Mouse (Mus musculus): ENCODE results near the gene Bap1.

The Bap1 gene

DNA sequence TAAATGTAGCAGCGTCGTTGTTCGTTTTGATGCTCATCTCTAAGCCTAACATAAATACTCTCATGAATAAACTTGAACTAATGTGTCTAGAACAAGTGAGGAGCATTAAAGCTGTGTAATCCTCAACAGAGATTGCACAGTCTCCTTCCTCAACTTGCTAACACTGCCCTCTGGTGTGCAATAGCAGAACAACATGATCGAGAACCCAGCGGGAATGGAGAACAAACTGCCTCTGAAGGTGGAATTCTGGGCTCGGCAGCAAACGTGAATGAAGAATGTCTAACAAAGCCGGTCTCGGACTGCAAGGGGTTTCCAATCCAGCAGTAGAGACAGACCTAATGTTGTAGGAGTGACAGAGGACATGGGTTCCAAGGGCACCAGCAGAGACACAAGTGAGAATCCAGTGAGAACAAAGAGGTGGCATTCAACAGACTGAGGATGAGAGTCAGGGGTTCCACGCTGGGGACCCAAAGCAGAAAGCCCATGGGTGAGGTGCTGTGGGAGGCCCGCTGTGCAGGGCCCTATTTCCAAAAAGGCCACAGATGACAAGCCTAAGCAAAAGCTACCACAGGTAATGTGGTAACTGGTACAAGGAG lies 17.2 kb upstream of the Bap1 start:
- DNase-seq (ENCODE audit: low spot score): peak; percentile 86

GRCm38 (mm10) chr14:31237101-31237882 lies 14.0 kb upstream of the Bap1 start:
- DNase-seq (ENCODE audit: low spot score): no peak

- DNase-seq (ENCODE audit: low spot score): no peak
These were observed 10.7 kb upstream of the Bap1 start for GRCm38 (mm10) chr14:31240528-31240927.

GRCm38 (mm10) chr14:31244777-31245176 lies 6.5 kb upstream of the Bap1 start:
- DNase-seq (ENCODE audit: low spot score): no peak

DNA sequence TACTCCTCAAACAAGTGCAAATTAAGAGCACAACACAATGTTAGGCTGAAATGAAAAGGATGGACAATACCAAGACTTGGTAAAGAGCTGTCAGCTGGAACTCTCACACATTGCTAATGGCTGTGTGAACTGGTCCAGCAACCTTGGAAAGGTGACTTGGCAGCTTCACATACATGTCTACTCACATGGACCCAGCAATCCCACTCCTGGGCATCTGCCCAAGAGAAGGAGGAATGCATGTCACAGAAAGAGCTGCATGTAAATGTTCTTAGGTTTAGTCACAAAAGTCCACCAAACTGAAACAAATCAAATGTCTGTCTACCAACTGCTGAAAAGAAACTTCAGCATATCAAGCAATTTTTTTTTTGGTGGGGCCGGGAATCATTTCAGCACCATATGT lies 5.3 kb upstream of the Bap1 start:
- no peak for DNase-seq (ENCODE audit: low spot score)

GRCm38 (mm10) chr14:31248396-31248795 lies 2.9 kb upstream of the Bap1 start:
- DNase-seq (ENCODE audit: low spot score): no peak

DNA sequence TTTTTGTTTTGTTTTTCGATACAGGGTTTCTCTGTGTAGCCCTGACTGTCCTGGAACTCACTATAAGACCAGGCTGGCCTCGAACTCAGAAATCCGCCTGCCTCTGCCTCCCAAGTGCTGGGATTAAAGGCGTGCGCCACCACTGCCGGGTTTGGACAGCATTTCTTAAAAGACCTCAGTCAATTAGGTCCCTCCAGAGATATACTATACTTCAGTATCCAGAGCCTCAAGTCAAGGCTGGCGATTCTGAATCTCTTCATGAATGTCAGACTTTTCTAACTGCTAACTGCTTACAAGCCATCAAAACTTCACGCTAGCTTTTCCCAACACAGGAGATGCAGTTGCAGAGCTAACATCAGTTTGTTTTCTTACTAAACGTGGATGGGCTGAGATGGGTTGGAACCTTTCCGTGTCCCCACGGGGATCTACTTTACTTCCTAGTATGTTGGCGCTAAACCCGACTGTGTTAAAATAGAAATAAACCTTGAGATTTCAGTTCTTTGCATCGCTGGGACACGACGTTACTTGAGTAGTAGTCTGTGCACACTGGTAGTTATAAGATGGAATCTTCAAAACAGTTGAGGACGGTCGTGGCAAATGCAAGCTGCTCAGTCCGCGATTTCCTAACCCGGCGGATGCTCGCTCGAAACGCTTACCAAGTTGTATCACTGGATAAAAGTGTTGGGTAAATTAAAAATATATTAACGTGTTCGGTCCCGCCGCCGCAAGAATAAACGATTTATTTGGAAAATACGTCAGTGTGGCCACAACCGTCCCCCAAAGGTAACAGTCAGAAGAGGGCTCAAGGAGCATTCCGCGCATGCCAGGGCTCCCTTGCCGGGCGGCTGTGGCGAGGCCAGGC lies 797 bp upstream of the Bap1 start:
- DNase-seq (ENCODE audit: low spot score): no peak

GRCm38 (mm10) chr14:31251626-31252025 lies 376 bp downstream of the Bap1 start:
- no peak for DNase-seq (ENCODE audit: low spot score)

DNA sequence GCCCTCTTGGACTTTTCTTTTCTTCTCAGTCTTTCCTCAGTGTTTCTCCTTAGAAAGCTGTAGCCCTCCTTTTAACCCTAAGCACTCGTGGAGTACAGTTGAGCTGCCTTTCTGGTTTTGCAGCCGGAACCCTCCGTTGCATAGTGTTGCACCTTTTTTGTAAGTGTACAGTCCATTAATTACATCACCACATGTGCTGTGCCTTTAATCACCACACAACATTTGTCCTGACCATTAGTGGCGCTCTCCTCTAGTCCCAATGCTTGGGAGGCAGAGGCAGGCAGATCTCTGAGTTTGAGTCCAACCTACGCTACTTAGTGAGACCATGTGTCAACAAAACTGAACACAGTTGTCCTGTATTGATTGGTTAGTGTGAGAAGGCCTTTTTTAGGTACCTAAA lies 841 bp downstream of the Bap1 start:
- no peak for DNase-seq (ENCODE audit: low spot score)

GRCm38 (mm10) chr14:31258476-31259050 lies 7.3 kb downstream of the Bap1 start:
- no peak for DNase-seq (ENCODE audit: low spot score)

DNA sequence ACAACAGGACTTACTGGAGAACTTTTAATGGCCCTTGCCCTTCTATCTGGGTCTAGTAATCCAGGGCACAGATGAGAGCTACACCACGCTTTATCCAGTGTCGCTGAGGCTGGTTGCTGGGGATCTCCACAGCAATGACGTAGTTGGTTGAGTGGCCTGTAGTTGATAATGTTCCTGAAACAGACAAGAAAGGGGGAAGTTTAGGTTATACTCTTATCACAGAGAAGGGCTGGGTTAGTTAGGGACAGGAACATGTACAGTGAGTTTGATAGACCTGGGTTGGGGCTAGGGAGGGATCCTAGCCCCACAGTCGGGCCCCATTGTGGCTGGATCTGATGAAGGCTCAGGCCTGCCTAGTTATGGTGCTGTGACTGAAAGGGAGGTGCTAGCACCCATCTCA lies 9.1 kb downstream of the Bap1 start:
- no peak for DNase-seq (ENCODE audit: low spot score)

DNA sequence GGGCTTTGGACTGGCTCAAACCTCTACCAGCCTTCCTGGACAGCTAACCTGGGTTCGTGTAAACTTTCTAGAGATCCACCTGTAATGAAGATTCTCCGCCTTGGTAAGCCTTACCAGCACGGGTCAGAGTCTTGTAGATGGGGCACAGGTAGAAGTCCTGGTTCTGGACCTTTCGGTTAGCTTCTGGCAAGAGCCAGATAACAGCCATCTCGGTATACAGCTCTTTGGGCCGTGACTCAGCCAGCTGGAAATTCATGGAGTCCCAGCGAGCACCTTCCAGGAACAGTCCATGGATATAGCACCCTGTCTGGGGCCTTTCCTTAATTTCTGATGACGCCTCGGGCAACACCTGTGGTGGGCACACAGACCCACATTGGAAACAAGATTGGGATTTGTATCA lies 9.7 kb downstream of the Bap1 start:
- no peak for DNase-seq (ENCODE audit: low spot score)

- DNase-seq (ENCODE audit: low spot score): no peak
These were observed 16.4 kb downstream of the Bap1 start for GRCm38 (mm10) chr14:31267649-31268048.

GRCm38 (mm10) chr14:31268301-31269001 lies 17.2 kb downstream of the Bap1 start:
- peak; percentile 49 for DNase-seq (ENCODE audit: low spot score)

DNA sequence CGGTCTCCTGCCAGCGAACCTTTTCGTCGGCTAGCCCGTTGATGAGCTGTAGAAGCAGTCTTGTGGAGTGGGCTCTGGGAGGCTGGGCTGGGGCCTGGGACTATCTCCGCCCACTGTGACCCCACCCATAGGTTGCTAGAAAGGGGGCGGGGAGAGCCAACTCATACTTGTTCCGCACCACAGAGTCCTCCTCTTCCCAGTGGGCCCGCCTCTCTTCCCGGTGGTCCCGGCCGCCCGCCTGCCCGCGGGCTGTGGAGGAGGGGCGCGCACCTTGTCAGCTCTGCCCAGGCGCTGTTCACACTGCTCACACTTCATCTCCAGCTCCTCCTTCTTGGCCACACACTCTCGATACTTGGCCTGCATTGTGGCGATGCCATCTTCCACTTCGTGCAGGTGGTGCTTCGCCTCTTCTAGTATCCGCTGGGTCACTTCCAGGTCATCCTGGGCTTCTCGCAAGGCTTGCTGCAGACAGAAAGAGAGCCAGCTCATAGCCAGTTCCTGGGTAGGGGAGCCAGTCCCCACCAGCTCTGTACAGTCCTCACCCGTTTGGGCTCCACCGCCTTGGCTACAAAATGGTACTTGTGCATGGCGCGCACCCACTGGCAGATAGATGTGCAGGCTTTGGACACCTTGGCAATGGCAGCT lies 18.3 kb downstream of the Bap1 start:
- DNase-seq (ENCODE audit: low spot score): no peak

DNA sequence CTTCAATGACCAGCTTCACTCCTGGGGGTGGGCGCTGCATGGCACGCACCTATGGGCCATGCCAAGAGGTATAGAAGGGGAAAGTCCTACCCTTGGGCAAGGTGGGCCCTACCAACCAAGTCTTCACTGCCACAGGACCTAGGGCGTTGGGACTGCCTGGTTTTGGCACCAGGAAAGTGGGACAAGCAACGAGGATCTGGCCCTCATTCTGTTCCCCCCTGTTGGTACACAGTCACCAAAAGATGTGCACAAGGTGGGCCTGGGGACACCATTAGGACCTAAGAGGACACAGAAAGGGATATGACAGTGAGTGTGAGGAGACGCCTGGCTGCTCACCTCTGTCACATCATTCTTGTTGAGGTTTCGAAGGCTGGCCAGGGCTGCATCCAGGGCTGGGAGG lies 19.9 kb downstream of the Bap1 start:
- DNase-seq (ENCODE audit: low spot score): no peak

DNA sequence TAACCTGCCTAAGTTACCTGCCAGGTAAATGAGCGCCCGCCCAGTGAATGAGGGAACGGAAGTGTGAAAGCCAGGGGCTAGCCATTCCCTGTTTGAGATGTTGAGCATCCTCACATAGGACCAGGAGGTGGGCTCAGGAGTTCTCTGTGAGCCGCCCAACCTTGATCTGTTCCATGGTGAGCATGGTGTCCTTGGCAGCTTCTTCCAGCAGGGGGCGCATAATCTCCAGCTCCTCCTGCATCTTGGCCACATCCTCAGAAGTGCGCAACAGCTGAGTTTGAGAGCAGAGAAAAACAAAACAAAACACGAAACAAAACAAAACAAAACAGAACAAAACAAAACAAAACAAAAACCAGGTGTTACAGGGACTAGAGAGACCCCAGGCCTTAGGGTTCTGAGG lies 20.9 kb downstream of the Bap1 start:
- DNase-seq (ENCODE audit: low spot score): peak; percentile 73

DNA sequence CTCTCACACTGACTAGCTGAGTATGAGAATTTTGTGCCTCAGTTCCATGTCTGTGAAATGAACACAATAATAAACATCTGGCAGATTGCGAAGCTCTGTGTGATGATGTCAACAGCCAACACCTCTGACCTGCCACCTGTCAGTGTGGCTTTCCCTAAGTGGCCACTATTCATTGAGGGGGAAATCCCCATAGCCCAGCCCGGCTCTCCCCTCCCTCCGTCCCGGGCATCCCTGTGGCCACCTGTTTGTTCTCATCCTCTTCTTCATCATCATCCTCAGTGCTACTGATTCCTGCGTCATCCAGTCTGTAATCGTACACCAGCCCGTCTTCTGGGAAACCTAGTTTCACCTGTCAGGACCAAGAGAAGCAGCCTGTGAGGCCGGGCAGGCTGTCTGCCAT lies 34.5 kb downstream of the Bap1 start:
- DNase-seq (ENCODE audit: low spot score): no peak
